Mouse (Mus musculus) ES-Bruce4 (cell line): ENCODE data around the gene Ikzf1.

Experiments
- CTCF ChIP-seq: IDR thresholded peaks from one replicate; pipeline ENCODE4 v1.8.1; 2011; ENCODE audit warnings: low read depth, low read length
- EP300 ChIP-seq: IDR thresholded peaks from 2 replicates; pipeline ENCODE4 v1.6.1; 2011; ENCODE audit warnings: low read depth, low read length; ENCODE audit not compliant: insufficient read depth

DNA sequence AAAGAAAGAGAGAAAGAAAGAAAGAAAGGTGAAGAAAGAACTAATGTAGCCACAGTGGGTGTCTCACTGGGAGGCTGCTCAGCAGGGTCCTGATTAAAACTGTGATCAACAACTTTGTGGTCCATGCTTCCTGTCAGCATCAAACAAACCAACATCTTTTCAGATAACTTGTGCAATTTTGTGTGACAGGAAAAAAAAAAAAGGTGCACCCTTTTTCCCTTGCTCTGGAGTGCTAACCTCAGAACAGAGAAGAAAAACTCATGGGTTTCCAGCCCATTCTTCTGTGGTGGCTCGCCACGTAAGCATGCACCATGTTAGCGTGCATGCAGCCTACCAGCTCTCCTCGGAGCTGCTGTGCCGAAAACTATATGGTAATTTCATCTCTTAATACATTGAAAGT, 56.8 kb downstream of the Ikzf1 start:
- TF ChIP-seq CTCF (no peak), EP300 (no peak)
